Mouse (Mus musculus) C2C12 (cell line): Measurements from ENCODE around the gene Ldha. TPM values are rescaled to one million over a fixed set of nuclear protein-coding genes. Genes with fewer than 3 reads are reported as not detected.
"Not testable (repeated sequence)": the region's sequence is repeated elsewhere in the genome, so short reads cannot be mapped to it uniquely, and the experiment has no call there.

ENCODE experiments used
- H3K27me3 ChIP-seq: one replicate; pipeline ENCODE4 v1.6.1; 2011; ENCODE audit not compliant: control insufficient read depth, insufficient read depth, insufficient read length
- H3K36me3 ChIP-seq: one replicate; pipeline ENCODE4 v1.6.1; 2011; ENCODE audit not compliant: control insufficient read depth, insufficient read depth
- H3K4me3 ChIP-seq: one replicate; pipeline ENCODE4 v1.5.1; 2011; ENCODE audit warnings: mild to moderate bottlenecking, control low read depth; ENCODE audit not compliant: poor library complexity, insufficient read depth, severe bottlenecking
- H3K79me2 ChIP-seq: one replicate; pipeline ENCODE4 v1.6.1; 2011; ENCODE audit not compliant: control insufficient read depth, insufficient read depth
- H3K79me3 ChIP-seq: one replicate; pipeline ENCODE4 v1.6.1; 2011; ENCODE audit warnings: low read depth, control low read depth
- H3ac ChIP-seq: one replicate; pipeline ENCODE3; 2011; ENCODE audit warnings: low read depth; ENCODE audit not compliant: control insufficient read depth, insufficient read length
- CEBPB ChIP-seq: IDR thresholded peaks from one replicate; pipeline ENCODE4 v1.6.1; 2011; ENCODE audit warnings: low read depth, mild to moderate bottlenecking, control low read depth, moderate library complexity
- CTCF ChIP-seq: IDR thresholded peaks from one replicate; pipeline ENCODE4 v1.5.1; 2011; ENCODE audit not compliant: control insufficient read depth, insufficient read depth, insufficient read length
- FOSL1 ChIP-seq: IDR thresholded peaks from one replicate; pipeline ENCODE4 v1.8.0; 2011; ENCODE audit warnings: mild to moderate bottlenecking, low read length; ENCODE audit not compliant: poor library complexity, insufficient read depth, severe bottlenecking
- MAX ChIP-seq: IDR thresholded peaks from one replicate; pipeline ENCODE4 v1.6.1; 2011; ENCODE audit warnings: mild to moderate bottlenecking, control low read depth
- MYOD1 ChIP-seq: IDR thresholded peaks from one replicate; pipeline ENCODE4 v1.6.1; 2011; ENCODE audit warnings: low read depth; ENCODE audit not compliant: control insufficient read depth, insufficient read length
- MYOG ChIP-seq: IDR thresholded peaks from one replicate; pipeline ENCODE4 v1.6.1; 2011; ENCODE audit not compliant: control insufficient read depth, insufficient read length; ENCODE audit errors: extremely low read depth
- USF1 ChIP-seq: IDR thresholded peaks from one replicate; pipeline ENCODE4 v1.6.1; 2011; ENCODE audit warnings: low read depth, mild to moderate bottlenecking, control low read depth, moderate library complexity
- polyA plus RNA-seq: library from polyadenylated mRNA; unstranded; fragments of >200 nt; fragmentation: generic; extraction: Trizol; gene quantifications from one replicate; pipeline ENCODE4 v1.2.1, GENCODE M21; 2012; ENCODE audit warnings: missing spikeins

The Ldha gene
- polyA plus RNA-seq, 1 experiment: 2,062 TPM

- no peaks in the 10 kb centered on the region for H3K79me3 ChIP-seq
- H3K36me3 ChIP-seq: peaks cover 69% of the 10 kb centered on the region
- H3ac ChIP-seq: no peak overlapping the region
- H3K27me3 ChIP-seq: no peaks in the 10 kb centered on the region
- no peaks in the 10 kb centered on the region for H3K79me2 ChIP-seq
- TF ChIP-seq CTCF: no peak
- no peak for TF ChIP-seq FOSL1
- TF ChIP-seq CEBPB: no peak
- no peak for TF ChIP-seq MAX
- TF ChIP-seq MYOG: no peak
- TF ChIP-seq USF1: no peak
- no peak overlapping the region for H3K4me3 ChIP-seq
Observed at GRCm38 (mm10) chr7:46810325-46810724, 30.9 kb upstream of the Ldha start.

GRCm38 (mm10) chr7:46814012-46814411 is 27.3 kb upstream of the Ldha start:
- no peak overlapping the region for H3K4me3 ChIP-seq
- H3K27me3 ChIP-seq: no peaks in the 10 kb centered on the region
- TF ChIP-seq FOSL1 (no peak), MYOG (no peak), USF1 (no peak), CTCF (no peak), CEBPB (no peak), MYOD1 (no peak), MAX (no peak)
- H3K36me3 ChIP-seq: peaks cover 76% of the 10 kb centered on the region
- H3K79me3 ChIP-seq: no peaks in the 10 kb centered on the region
- H3K79me2 ChIP-seq: no peaks in the 10 kb centered on the region
- no peak overlapping the region for H3ac ChIP-seq

GRCm38 (mm10) chr7:46820876-46821632 is 20.2 kb upstream of the Ldha start:
- H3K79me2 ChIP-seq, H3K79me3 ChIP-seq, H3K27me3 ChIP-seq, H3ac ChIP-seq, H3K4me3 ChIP-seq: not testable (repeated sequence)
- peaks cover 66% of the 10 kb centered on the region for H3K36me3 ChIP-seq

GRCm38 (mm10) chr7:46827046-46827802 is 14.1 kb upstream of the Ldha start:
- Histone ChIP-seq H3K79me2 (no peaks in the 10 kb centered on the region), H3K36me3 (peaks cover 13% of the 10 kb centered on the region), H3K27me3 (no peaks in the 10 kb centered on the region), H3K4me3 (no peak overlapping the region), H3ac (no peak overlapping the region), H3K79me3 (no peaks in the 10 kb centered on the region)
- TF ChIP-seq MYOD1: no peak
- TF ChIP-seq CTCF: no peak
- no peak for TF ChIP-seq CEBPB
- TF ChIP-seq MAX: no peak
- no peak for TF ChIP-seq FOSL1
- no peak for TF ChIP-seq USF1
- no peak for TF ChIP-seq MYOG

- no peak for TF ChIP-seq MYOD1
- TF ChIP-seq CEBPB: no peak
- Histone ChIP-seq H3K36me3 (peaks cover 8% of the 10 kb centered on the region), H3K79me3 (no peaks in the 10 kb centered on the region), H3K79me2 (no peaks in the 10 kb centered on the region), H3K27me3 (no peaks in the 10 kb centered on the region), H3ac (no peak overlapping the region), H3K4me3 (no peak overlapping the region)
Observed at GRCm38 (mm10) chr7:46827803-46828184, 13.5 kb upstream of the Ldha start.

GRCm38 (mm10) chr7:46829911-46830310 is 11.4 kb upstream of the Ldha start:
- no peaks in the 10 kb centered on the region for H3K79me3 ChIP-seq
- H3ac ChIP-seq: no peak overlapping the region
- H3K36me3 ChIP-seq: no peaks in the 10 kb centered on the region
- H3K79me2 ChIP-seq: no peaks in the 10 kb centered on the region
- H3K27me3 ChIP-seq: no peaks in the 10 kb centered on the region
- TF ChIP-seq MYOD1: no peak
- no peak for TF ChIP-seq MAX
- no peak for TF ChIP-seq MYOG
- TF ChIP-seq CTCF: no peak
- TF ChIP-seq CEBPB: no peak
- no peak for TF ChIP-seq FOSL1
- TF ChIP-seq USF1: no peak
- no peak overlapping the region for H3K4me3 ChIP-seq
